Mouse (Mus musculus) heart, adult 2 months (tissue): ENCODE data around the gene Rasgef1b. TPM values are rescaled to one million over a fixed set of nuclear protein-coding genes. Genes with fewer than 3 reads are reported as not detected.

Experiments
- DNase-seq, 2 experiments: peaks; one replicate each; pipeline ENCODE4 v3.0.0; 2021
- H3K27ac ChIP-seq: fragments of 200-600 bp; 2 replicates; pipeline ENCODE4 v1.8.1; 2022
- H3K27me3 ChIP-seq: fragments of 200-500 bp; 2 replicates; pipeline ENCODE4 v1.6.1; 2012; ENCODE audit warnings: mild to moderate bottlenecking, low read length, inconsistent platforms, mixed read lengths; ENCODE audit not compliant: control insufficient read depth, insufficient read depth
- H3K36me3 ChIP-seq: fragments of 200-500 bp; 2 replicates; pipeline ENCODE4 v1.6.1; 2012; ENCODE audit warnings: low read length, inconsistent platforms; ENCODE audit not compliant: control insufficient read depth, insufficient read depth
- H3K4me1 ChIP-seq: fragments of 200-500 bp; 2 replicates; pipeline ENCODE4 v1.6.1; 2011; ENCODE audit warnings: low read length; ENCODE audit not compliant: control insufficient read depth, insufficient read depth
- H3K4me3 ChIP-seq: fragments of 200-600 bp; 2 replicates; pipeline ENCODE4 v1.8.1; 2022
- H3K79me2 ChIP-seq: fragments of 200-500 bp; replicated peaks from 2 replicates; pipeline ENCODE4 v1.6.1; 2012; ENCODE audit warnings: mild to moderate bottlenecking, inconsistent platforms, low read length, moderate library complexity, mixed read lengths; ENCODE audit not compliant: control insufficient read depth, insufficient read depth
- H3K9ac ChIP-seq: fragments of 200-500 bp; 2 replicates; pipeline ENCODE4 v1.6.1; 2012; ENCODE audit warnings: low read depth, mild to moderate bottlenecking, control low read depth, inconsistent platforms, low read length, mixed read lengths
- CTCF ChIP-seq: fragments of 200-600 bp; IDR thresholded peaks from 2 replicates; pipeline ENCODE4 v1.8.1; 2022; ENCODE audit warnings: antibody characterized with exemption, mild to moderate bottlenecking, moderate library complexity
- EP300 ChIP-seq: fragments of 200-500 bp; IDR thresholded peaks from 2 replicates; pipeline ENCODE4 v1.6.1; 2011; ENCODE audit warnings: low read depth, low read length, control low read depth; ENCODE audit not compliant: insufficient read depth
- POLR2A ChIP-seq: fragments of 200-500 bp; IDR thresholded peaks from 2 replicates; pipeline ENCODE4 v1.6.1; 2011; ENCODE audit warnings: mild to moderate bottlenecking, low read depth, low read length, control low read depth; ENCODE audit not compliant: insufficient read depth
- WGBS: fragments of 180-500 bp; shearing (Covaris S2); methylation state at CpG from one replicate; pipeline ENCODE4 v1.1.7; 2018; 5-methylcytosine and 5-hydroxymethylcytosine counted together
- intact Hi-C: fragments of 180-260 bp; cut with DNase I; formaldehyde crosslinking; loops from one replicate; pipeline ENCODE4 v1.15.1; 2025
- polyA plus RNA-seq: library from polyadenylated mRNA; depleted of rRNA; stranded (reverse); fragments of >200 nt; gene quantifications from 2 replicates; pipeline ENCODE4 v1.2.3, GENCODE M21; 2012
- total RNA-seq, 2 experiments: library from RNA; stranded (reverse); gene quantifications; 2 replicates each; pipeline ENCODE4 v1.2.3; 2021

The Rasgef1b gene
- total and polyA plus RNA-seq, 3 experiments: 4.3 to 17.7 (median 9.3) TPM

- no peak overlapping the region for H3K9ac ChIP-seq
- TF ChIP-seq EP300 (no peak), CTCF (no peak), POLR2A (no peak)
- intact Hi-C loops: no loop called here
- no peaks in the 10 kb centered on the region for H3K36me3 ChIP-seq
- no peak overlapping the region for H3K4me3 ChIP-seq
- no peak for DNase-seq
- H3K79me2 ChIP-seq: no peaks in the 10 kb centered on the region
- H3K27me3 ChIP-seq: no peaks in the 10 kb centered on the region
- 44% methylated on average over 3 of the region's 3 CpGs for WGBS
- H3K4me1 ChIP-seq: no peaks in the 10 kb centered on the region
- no peak overlapping the region for H3K27ac ChIP-seq
These were observed 169.1 kb downstream of the Rasgef1b start for GRCm38 (mm10) chr5:99559814-99560213.

- no peaks in the 10 kb centered on the region for H3K4me1 ChIP-seq
- no peak for DNase-seq
- intact Hi-C loops: no loop called here
- TF ChIP-seq CTCF (no peak), EP300 (no peak), POLR2A (no peak)
- H3K36me3 ChIP-seq: no peaks in the 10 kb centered on the region
- H3K9ac ChIP-seq: no peak overlapping the region
- H3K79me2 ChIP-seq: no peaks in the 10 kb centered on the region
- H3K27ac ChIP-seq: no peak overlapping the region
- no peak overlapping the region for H3K4me3 ChIP-seq
- WGBS: 86% methylated on average over 9 of the region's 9 CpGs
- H3K27me3 ChIP-seq: no peaks in the 10 kb centered on the region
These were observed 170.6 kb downstream of the Rasgef1b start for GRCm38 (mm10) chr5:99558231-99558630.

GRCm38 (mm10) chr5:99552645-99553044 lies 176.2 kb downstream of the Rasgef1b start:
- no peak overlapping the region for H3K4me3 ChIP-seq
- no peak overlapping the region for H3K27ac ChIP-seq
- no peaks in the 10 kb centered on the region for H3K27me3 ChIP-seq
- H3K36me3 ChIP-seq: no peaks in the 10 kb centered on the region
- intact Hi-C loops: no loop called here
- no peak overlapping the region for H3K9ac ChIP-seq
- TF ChIP-seq EP300: no peak
- TF ChIP-seq CTCF: no peak
- no peak for TF ChIP-seq POLR2A
- no peaks in the 10 kb centered on the region for H3K4me1 ChIP-seq
- H3K79me2 ChIP-seq: no peaks in the 10 kb centered on the region
- DNase-seq: no peak
- 69% methylated on average over 7 of the region's 7 CpGs for WGBS

- intact Hi-C loops: loop anchor here (5.0 kb wide), 1 partner anchor 127 kb away; no protein-coding TSS in a partner anchor
- Histone ChIP-seq H3K4me1 (no peaks in the 10 kb centered on the region), H3K79me2 (no peaks in the 10 kb centered on the region), H3K27ac (no peak overlapping the region), H3K4me3 (no peak overlapping the region), H3K27me3 (no peaks in the 10 kb centered on the region), H3K9ac (no peak overlapping the region), H3K36me3 (no peaks in the 10 kb centered on the region)
- no peak for DNase-seq
- TF ChIP-seq POLR2A (no peak), CTCF (no peak), EP300 (no peak)
- 57% methylated on average over 6 of the region's 6 CpGs for WGBS
These were observed 184.0 kb downstream of the Rasgef1b start for GRCm38 (mm10) chr5:99544664-99545494.

GRCm38 (mm10) chr5:99541999-99542765 lies 186.7 kb downstream of the Rasgef1b start:
- 76% methylated on average over 2 of the region's 2 CpGs for WGBS
- Histone ChIP-seq H3K4me3 (no peak overlapping the region), H3K27ac (no peak overlapping the region), H3K36me3 (no peaks in the 10 kb centered on the region), H3K9ac (no peak overlapping the region), H3K4me1 (no peaks in the 10 kb centered on the region), H3K79me2 (no peaks in the 10 kb centered on the region), H3K27me3 (no peaks in the 10 kb centered on the region)
- TF ChIP-seq POLR2A (no peak), CTCF (no peak), EP300 (no peak)
- no peak for DNase-seq
- intact Hi-C loops: loop anchor here (5.0 kb wide), 1 partner anchor 130 kb away; no protein-coding TSS in a partner anchor
